Mouse (Mus musculus): ENCODE data around the gene Col4a3. TPM values are rescaled to one million over a fixed set of nuclear protein-coding genes. Genes with fewer than 3 reads are reported as not detected.
A peak's percentile ranks its signal among the peaks of the same experiment; 100 is the strongest.

The Col4a3 gene
- 21.9 and 22.3 TPM in 2 replicates for polyA plus RNA-seq (2015; fragmentation: Nextera tagmentation; extraction: Ambion mirVana)

DNA sequence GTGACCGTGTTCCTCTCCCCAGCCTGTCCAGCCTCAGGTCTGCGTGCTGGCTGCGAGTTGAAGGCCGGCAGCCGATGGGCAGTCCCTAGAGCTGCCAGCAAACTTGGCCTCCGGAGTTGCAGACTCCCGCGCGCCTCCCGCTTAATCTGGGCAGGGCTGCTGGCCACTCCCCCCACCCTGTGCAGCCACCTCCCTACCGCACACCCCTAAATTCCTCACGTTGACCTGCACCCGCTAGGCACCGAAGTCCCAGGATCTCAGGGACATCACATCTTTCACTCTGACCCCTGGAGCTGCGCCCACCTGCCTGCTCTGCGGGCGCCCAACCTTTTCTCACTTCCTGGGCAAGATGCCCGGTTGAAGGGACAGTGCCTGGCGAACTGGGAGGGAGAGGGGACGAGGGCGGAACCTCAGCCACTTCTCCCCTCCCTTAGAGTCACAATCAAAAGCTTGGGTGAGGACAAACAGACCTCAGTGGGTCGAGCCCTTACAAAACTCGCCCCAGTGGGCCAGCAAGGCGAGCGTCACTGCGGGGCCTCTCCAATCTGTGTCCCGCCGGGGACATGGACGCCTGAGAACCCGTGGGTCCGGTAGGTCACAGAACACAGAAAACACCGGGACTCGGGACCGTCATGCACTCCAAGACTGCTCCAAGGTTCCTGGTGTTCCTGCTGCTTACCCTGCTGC, at the start of gene Col4a3, which contains the start of gene Col4a4:
Gene Col4a3, plus strand, starts transcription at position 209 of the 687 bp plus-strand sequence.
Gene Col4a4, minus strand, starts transcription at position 137 of the 687 bp plus-strand sequence.
- ATAC-seq (replicated peaks; ENCODE audit: low FRiP score, low read depth) = peak; percentile 82
- peak; percentile 47 for DNase-seq (ENCODE audit: low spot score)
- TF ChIP-seq CTCF (IDR thresholded peaks at IDR 0.05; ENCODE audit: low read depth) = no peak

DNA sequence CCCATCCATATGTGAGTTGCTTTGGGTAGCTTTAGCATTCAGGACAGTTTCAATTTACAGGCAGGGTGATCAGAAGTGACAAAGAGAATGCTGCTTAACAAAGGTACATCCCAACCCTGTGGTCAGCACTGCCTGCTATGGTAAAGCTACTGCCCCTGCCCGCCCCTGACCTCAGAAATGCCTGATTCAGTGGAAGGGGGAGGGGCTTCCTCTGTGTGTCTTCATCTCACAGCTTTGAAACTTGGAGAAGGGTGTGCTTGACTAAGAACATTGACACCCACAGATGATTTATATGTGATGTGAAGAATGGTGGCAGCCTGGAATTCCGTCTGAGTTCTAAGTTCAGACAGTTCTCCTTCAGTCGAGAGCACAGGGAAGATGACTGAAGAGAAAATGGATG, 48.9 kb upstream of the Col4a3 start:
- H3K4me3 ChIP-seq (replicated peaks; ENCODE audit: low read depth, low read length) = no peak overlapping the region
- no peaks in the 10 kb centered on the region for H3K36me3 ChIP-seq (ENCODE audit: insufficient read depth, low read length)
- H3K4me1 ChIP-seq (replicated peaks; ENCODE audit: insufficient read depth, low read length) = no peaks in the 10 kb centered on the region
- DNase-seq (ENCODE audit: low spot score) = peak; percentile 22
- no peak overlapping the region for H3K4me2 ChIP-seq (ENCODE audit: low read length)
- ATAC-seq (replicated peaks; ENCODE audit: low FRiP score, low read depth) = no peak
- TF ChIP-seq CTCF (IDR thresholded peaks at IDR 0.05; ENCODE audit: low read depth) = no peak
- H3K27ac ChIP-seq = no peak overlapping the region
- H3K27me3 ChIP-seq (ENCODE audit: insufficient read depth, low read length) = no peaks in the 10 kb centered on the region
- H3K9me3 ChIP-seq (replicated peaks; ENCODE audit: low read length) = no peaks in the 10 kb centered on the region
- H3K9ac ChIP-seq (ENCODE audit: low read depth, low read length) = no peak overlapping the region
- 54% methylated on average over 3 of the region's 3 CpGs for WGBS

More for the DNA sequence above, at the start of gene Col4a3, which contains the start of gene Col4a4:
- H3K9ac ChIP-seq (ENCODE audit: low read depth, low read length) = peak within 1 kb of the TSS; percentile 64
- no peaks in the 10 kb centered on the region for H3K9me3 ChIP-seq (replicated peaks; ENCODE audit: low read length)
- H3K27me3 ChIP-seq (ENCODE audit: insufficient read depth, low read length) = no peaks in the 10 kb centered on the region
- H3K4me2 ChIP-seq (ENCODE audit: low read length) = peak within 1 kb of the TSS; percentile 87
- no peaks in the 10 kb centered on the region for H3K36me3 ChIP-seq (ENCODE audit: insufficient read depth, low read length)
- WGBS = under 1% methylated on average over 33 of the region's 34 CpGs
- H3K27ac ChIP-seq = peak within 1 kb of the TSS; percentile 31; the same call in 1 of the 2 replicates
- H3K4me1 ChIP-seq (replicated peaks; ENCODE audit: insufficient read depth, low read length) = peaks cover 8% of the 10 kb centered on the region
- peak within 1 kb of the TSS; percentile 42 for H3K4me3 ChIP-seq (replicated peaks; ENCODE audit: low read depth, low read length)

GRCm38 (mm10) chr1:82540056-82540455, 46.7 kb upstream of the Col4a3 start:
- H3K9ac ChIP-seq (ENCODE audit: low read depth, low read length) = no peak overlapping the region
- ATAC-seq (replicated peaks; ENCODE audit: low FRiP score, low read depth) (no peak), DNase-seq (ENCODE audit: low spot score) (no peak)

GRCm38 (mm10) chr1:82543934-82544333, 42.8 kb upstream of the Col4a3 start:
- Histone ChIP-seq H3K9me3 (replicated peaks; ENCODE audit: low read length) (no peaks in the 10 kb centered on the region), H3K4me1 (replicated peaks; ENCODE audit: insufficient read depth, low read length) (no peaks in the 10 kb centered on the region; the same call in 1 of the 2 replicates), H3K4me3 (replicated peaks; ENCODE audit: low read depth, low read length) (no peak overlapping the region), H3K4me2 (ENCODE audit: low read length) (no peak overlapping the region), H3K9ac (ENCODE audit: low read depth, low read length) (no peak overlapping the region), H3K36me3 (ENCODE audit: insufficient read depth, low read length) (no peaks in the 10 kb centered on the region), H3K27ac (no peak overlapping the region), H3K27me3 (ENCODE audit: insufficient read depth, low read length) (no peaks in the 10 kb centered on the region)
- ATAC-seq (replicated peaks; ENCODE audit: low FRiP score, low read depth) = no peak
- 77% methylated on average over 2 of the region's 2 CpGs for WGBS
- no peak for TF ChIP-seq CTCF (IDR thresholded peaks at IDR 0.05; ENCODE audit: low read depth)
- no peak for DNase-seq (ENCODE audit: low spot score)

More at GRCm38 (mm10) chr1:82540056-82540455, 46.7 kb upstream of the Col4a3 start:
- Histone ChIP-seq H3K4me2 (ENCODE audit: low read length) (no peak overlapping the region), H3K27ac (no peak overlapping the region), H3K36me3 (ENCODE audit: insufficient read depth, low read length) (no peaks in the 10 kb centered on the region), H3K9me3 (replicated peaks; ENCODE audit: low read length) (no peaks in the 10 kb centered on the region), H3K27me3 (ENCODE audit: insufficient read depth, low read length) (no peaks in the 10 kb centered on the region), H3K4me1 (replicated peaks; ENCODE audit: insufficient read depth, low read length) (no peaks in the 10 kb centered on the region; the same call in 1 of the 2 replicates), H3K4me3 (replicated peaks; ENCODE audit: low read depth, low read length) (no peak overlapping the region)
- 50% methylated on average over 5 of the region's 5 CpGs for WGBS
- no peak for TF ChIP-seq CTCF (IDR thresholded peaks at IDR 0.05; ENCODE audit: low read depth)

- ATAC-seq (replicated peaks; ENCODE audit: low FRiP score, low read depth) (peak; percentile 71; the same call in 1 of the 2 replicates), DNase-seq (ENCODE audit: low spot score) (peak; percentile 80)
- Histone ChIP-seq H3K4me3 (replicated peaks; ENCODE audit: low read depth, low read length) (no peak overlapping the region), H3K36me3 (ENCODE audit: insufficient read depth, low read length) (no peaks in the 10 kb centered on the region), H3K27me3 (ENCODE audit: insufficient read depth, low read length) (no peaks in the 10 kb centered on the region), H3K9ac (ENCODE audit: low read depth, low read length) (no peak overlapping the region), H3K4me2 (ENCODE audit: low read length) (no peak overlapping the region), H3K27ac (no peak overlapping the region), H3K9me3 (replicated peaks; ENCODE audit: low read length) (no peaks in the 10 kb centered on the region), H3K4me1 (replicated peaks; ENCODE audit: insufficient read depth, low read length) (no peaks in the 10 kb centered on the region; the same call in 1 of the 2 replicates)
- no peak for TF ChIP-seq CTCF (IDR thresholded peaks at IDR 0.05; ENCODE audit: low read depth)
- 26% methylated on average over 6 of the region's 6 CpGs for WGBS
Measured at GRCm38 (mm10) chr1:82544419-82545185, 42.1 kb upstream of the Col4a3 start.

Data from kidney, postnatal 0 days (tissue).